Mouse (Mus musculus) heart, adult 2 months (tissue): ENCODE data around the gene Ifnk. TPM values are rescaled to one million over a fixed set of nuclear protein-coding genes. Genes with fewer than 3 reads are reported as not detected.

Experiments used
- DNase-seq, 2 experiments: peaks; one replicate each; pipeline ENCODE4 v3.0.0; 2021
- H3K27ac ChIP-seq: fragments of 200-600 bp; 2 replicates; pipeline ENCODE4 v1.8.1; 2022
- H3K27me3 ChIP-seq: fragments of 200-500 bp; 2 replicates; pipeline ENCODE4 v1.6.1; 2012; ENCODE audit warnings: mild to moderate bottlenecking, low read length, inconsistent platforms, mixed read lengths; ENCODE audit not compliant: control insufficient read depth, insufficient read depth
- H3K36me3 ChIP-seq: fragments of 200-500 bp; 2 replicates; pipeline ENCODE4 v1.6.1; 2012; ENCODE audit warnings: low read length, inconsistent platforms; ENCODE audit not compliant: control insufficient read depth, insufficient read depth
- H3K4me1 ChIP-seq: fragments of 200-500 bp; 2 replicates; pipeline ENCODE4 v1.6.1; 2011; ENCODE audit warnings: low read length; ENCODE audit not compliant: control insufficient read depth, insufficient read depth
- H3K4me3 ChIP-seq: fragments of 200-600 bp; 2 replicates; pipeline ENCODE4 v1.8.1; 2022
- H3K79me2 ChIP-seq: fragments of 200-500 bp; replicated peaks from 2 replicates; pipeline ENCODE4 v1.6.1; 2012; ENCODE audit warnings: mild to moderate bottlenecking, inconsistent platforms, low read length, moderate library complexity, mixed read lengths; ENCODE audit not compliant: control insufficient read depth, insufficient read depth
- H3K9ac ChIP-seq: fragments of 200-500 bp; 2 replicates; pipeline ENCODE4 v1.6.1; 2012; ENCODE audit warnings: low read depth, mild to moderate bottlenecking, control low read depth, inconsistent platforms, low read length, mixed read lengths
- CTCF ChIP-seq: fragments of 200-600 bp; IDR thresholded peaks from 2 replicates; pipeline ENCODE4 v1.8.1; 2022; ENCODE audit warnings: antibody characterized with exemption, mild to moderate bottlenecking, moderate library complexity
- EP300 ChIP-seq: fragments of 200-500 bp; IDR thresholded peaks from 2 replicates; pipeline ENCODE4 v1.6.1; 2011; ENCODE audit warnings: low read depth, low read length, control low read depth; ENCODE audit not compliant: insufficient read depth
- POLR2A ChIP-seq: fragments of 200-500 bp; IDR thresholded peaks from 2 replicates; pipeline ENCODE4 v1.6.1; 2011; ENCODE audit warnings: mild to moderate bottlenecking, low read depth, low read length, control low read depth; ENCODE audit not compliant: insufficient read depth
- WGBS: fragments of 180-500 bp; shearing (Covaris S2); methylation state at CpG from one replicate; pipeline ENCODE4 v1.1.7; 2018; 5-methylcytosine and 5-hydroxymethylcytosine counted together
- intact Hi-C: fragments of 180-260 bp; cut with DNase I; formaldehyde crosslinking; loops from one replicate; pipeline ENCODE4 v1.15.1; 2025
- polyA plus RNA-seq: library from polyadenylated mRNA; depleted of rRNA; stranded (reverse); fragments of >200 nt; gene quantifications from 2 replicates; pipeline ENCODE4 v1.2.3, GENCODE M21; 2012; rRNA removed
- total RNA-seq, 2 experiments: library from RNA; stranded (reverse); gene quantifications; 2 replicates each; pipeline ENCODE4 v1.2.3; 2021

Gene Ifnk
- total and polyA plus RNA-seq, 3 experiments: not detected

GRCm38 (mm10) chr4:35189794-35190193, 37.9 kb downstream of the Ifnk start:
- no peak overlapping the region for H3K9ac ChIP-seq
- TF ChIP-seq POLR2A: no peak
- no peak for TF ChIP-seq CTCF
- TF ChIP-seq EP300: no peak
- 59% methylated on average over 5 of the region's 5 CpGs for WGBS
- H3K4me3 ChIP-seq: no peak overlapping the region
- no peak overlapping the region for H3K27ac ChIP-seq
- H3K79me2 ChIP-seq: no peaks in the 10 kb centered on the region
- H3K27me3 ChIP-seq: no peaks in the 10 kb centered on the region
- H3K4me1 ChIP-seq: no peaks in the 10 kb centered on the region
- peaks cover 7% of the 10 kb centered on the region for H3K36me3 ChIP-seq
- intact Hi-C loops: loop anchor here (5.0 kb wide), 1 partner anchor 32 kb away; the partner anchor contains the start of gene Mob3b
- no peak for DNase-seq

GRCm38 (mm10) chr4:35192725-35193124, 40.9 kb downstream of the Ifnk start:
- TF ChIP-seq CTCF: peak; percentile 52
- TF ChIP-seq EP300: no peak
- Histone ChIP-seq H3K79me2 (no peaks in the 10 kb centered on the region), H3K36me3 (peaks cover 7% of the 10 kb centered on the region), H3K4me3 (no peak overlapping the region), H3K4me1 (no peaks in the 10 kb centered on the region), H3K9ac (no peak overlapping the region), H3K27ac (no peak overlapping the region), H3K27me3 (no peaks in the 10 kb centered on the region)
- intact Hi-C loops: loop anchor here (2.0 to 5.0 kb wide), 2 partner anchors 35 to 234 kb away; partner anchors contain the start of gene Mob3b
- no peak for DNase-seq
- WGBS: 55% methylated on average over 7 of the region's 7 CpGs

- intact Hi-C loops: no loop called here
- Histone ChIP-seq H3K79me2 (no peaks in the 10 kb centered on the region), H3K36me3 (no peaks in the 10 kb centered on the region), H3K4me1 (no peaks in the 10 kb centered on the region), H3K9ac (no peak overlapping the region), H3K4me3 (no peak overlapping the region), H3K27ac (no peak overlapping the region), H3K27me3 (no peaks in the 10 kb centered on the region)
- no peak for DNase-seq
- 74% methylated on average over 5 of the region's 5 CpGs for WGBS
- TF ChIP-seq POLR2A (no peak), CTCF (no peak), EP300 (no peak)
These were observed 49.8 kb downstream of the Ifnk start for GRCm38 (mm10) chr4:35201700-35202099.

Other genes starting within 250 kb of the Ifnk start
- 1 to 10 TPM; 1.2 to 1.4 TPM for gene Mob3b, start 5.4 kb downstream of the Ifnk start, total RNA-seq
- gene Mob3b, start 5.4 kb downstream of the Ifnk start, polyA plus RNA-seq: 0.56 and 0.66 TPM in 2 replicates
- gene C9orf72, start 74.1 kb downstream of the Ifnk start, total RNA-seq: 10 to 100 TPM; 22.4 to 24.2 TPM
- 11.6 and 23.6 TPM in 2 replicates for gene C9orf72, start 74.1 kb downstream of the Ifnk start, polyA plus RNA-seq